Mouse (Mus musculus) embryo, embryonic 9.5 days (tissue): ENCODE measurements at regions not wholly inside any gene's neighbourhood (a gene's known extent, or its start where the extent isn't known, plus 50 kb on each side); places are given as distances from the start of the nearest gene placed in this dataset.

ENCODE experiments used
- DNase-seq: peaks from one replicate; pipeline ENCODE4 v3.0.0-alpha.2; 2017; ENCODE audit errors: extremely low spot score

DNA sequence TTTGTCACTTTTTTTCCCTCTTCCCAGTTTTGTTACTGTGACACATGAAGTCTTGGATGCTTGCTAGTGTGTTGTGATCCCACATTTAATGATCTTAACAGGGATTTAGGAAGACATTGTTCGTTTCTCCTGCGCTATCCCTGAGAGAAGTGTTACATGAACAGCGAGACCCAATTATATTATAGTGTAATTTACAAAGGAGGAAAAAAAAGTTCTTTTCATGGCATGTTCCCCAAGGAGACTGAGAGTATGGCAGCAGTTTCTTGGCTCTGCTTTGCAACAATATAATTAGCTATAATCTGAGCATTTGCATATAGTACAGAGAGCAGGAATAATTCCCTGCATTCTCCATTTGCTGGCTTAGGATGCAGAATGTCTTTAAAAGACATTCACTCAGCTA, 168.6 kb downstream of the Insc start:
- no peak for DNase-seq

DNA sequence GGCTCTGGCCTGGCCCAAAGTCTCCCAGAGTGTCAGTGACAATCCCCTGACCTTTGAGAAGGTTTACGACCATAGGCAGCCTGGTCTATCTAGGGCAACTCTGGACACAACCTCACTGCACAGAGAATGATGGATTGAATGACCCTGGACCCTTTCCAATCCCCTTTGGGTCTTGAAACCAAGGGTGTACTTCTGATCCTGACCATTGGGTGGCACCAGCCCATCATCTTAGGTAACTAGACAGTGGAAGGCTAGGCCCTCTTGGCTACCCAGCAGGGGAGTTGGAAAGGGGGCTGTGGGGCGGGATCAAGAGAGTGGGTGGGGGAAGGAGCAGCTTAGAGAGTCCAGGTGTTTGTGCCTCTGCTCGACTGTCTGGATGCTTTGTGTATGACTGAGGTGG, 178.7 kb downstream of the Insc start:
- peak; percentile 72 for DNase-seq

DNA sequence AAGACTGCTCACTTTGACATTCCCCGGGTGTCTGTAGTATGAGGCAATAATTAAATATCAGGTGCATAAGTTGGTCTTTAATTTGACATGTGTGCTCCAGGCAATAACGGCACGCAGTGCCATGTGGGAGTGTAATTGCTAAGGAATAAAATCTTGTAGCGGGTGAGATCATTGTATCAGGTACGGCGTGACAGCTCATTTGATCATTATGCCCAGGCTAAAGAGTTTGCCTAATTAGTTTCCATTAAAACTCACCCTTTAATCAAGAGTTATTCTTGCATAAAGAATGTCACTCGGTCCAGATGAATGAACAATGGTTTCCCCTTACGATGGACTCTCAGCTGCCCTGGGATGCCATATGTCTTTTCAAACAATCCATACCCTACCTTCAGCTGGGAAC, 190.4 kb downstream of the Insc start:
- no peak for DNase-seq

DNA sequence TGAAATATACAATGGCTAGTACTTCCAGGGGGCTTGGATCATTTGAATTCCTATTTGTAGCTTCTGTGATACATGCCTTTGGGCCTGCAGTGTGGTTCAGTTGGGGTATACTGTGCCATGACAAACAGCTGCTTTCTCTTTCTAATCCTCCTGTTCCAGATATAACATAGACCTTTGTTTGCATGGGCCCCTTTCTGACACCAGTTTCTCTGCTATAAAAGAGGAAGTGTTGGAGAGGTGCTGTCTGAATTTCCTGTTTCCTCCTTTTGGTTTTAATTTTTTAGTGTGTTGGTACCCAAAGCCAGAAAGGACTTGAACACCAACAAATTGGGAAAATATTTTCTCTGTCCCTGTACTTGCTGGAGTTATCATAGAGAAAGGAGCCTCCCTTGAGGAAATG, 207.3 kb downstream of the Insc start:
- DNase-seq: no peak

DNA sequence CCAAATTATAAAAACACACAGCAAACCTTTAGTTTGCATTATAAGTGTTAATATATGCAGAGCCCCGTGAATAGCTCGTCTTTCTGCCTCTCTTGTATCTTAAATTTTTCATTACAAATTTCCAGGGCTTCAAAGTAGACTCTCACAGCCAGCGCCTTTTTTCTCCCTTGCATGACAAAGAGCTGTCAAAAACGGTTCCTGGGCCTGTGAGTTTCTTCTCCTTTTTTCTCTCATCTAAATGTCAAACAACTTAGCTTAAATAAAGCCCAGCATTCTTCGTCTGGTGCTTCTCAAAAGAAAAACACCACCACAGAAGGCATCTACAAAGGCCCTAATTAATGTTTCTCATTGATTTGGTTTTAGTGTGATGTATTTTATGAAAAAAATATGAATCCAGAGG, 219.7 kb downstream of the Insc start:
- DNase-seq: no peak

DNA sequence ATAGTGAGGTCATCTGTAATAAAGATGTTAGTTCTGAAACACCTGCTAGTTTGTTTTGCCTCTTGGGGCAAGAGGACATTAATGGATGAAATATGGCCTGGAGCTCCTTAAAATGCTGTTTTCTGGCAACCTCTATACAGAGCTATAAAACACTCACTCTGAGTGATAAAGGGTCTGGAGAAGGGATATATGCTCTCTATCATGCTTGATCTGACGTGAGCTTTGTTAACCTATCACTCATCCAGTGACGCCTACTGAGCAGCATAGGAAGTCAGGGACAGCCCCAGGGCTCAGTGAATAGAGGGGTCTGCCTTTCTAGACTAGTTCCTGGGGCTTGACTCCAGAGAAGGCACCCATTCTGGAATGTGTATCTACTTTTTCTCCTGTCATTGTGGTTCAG, 222.4 kb downstream of the Insc start:
- no peak for DNase-seq

DNA sequence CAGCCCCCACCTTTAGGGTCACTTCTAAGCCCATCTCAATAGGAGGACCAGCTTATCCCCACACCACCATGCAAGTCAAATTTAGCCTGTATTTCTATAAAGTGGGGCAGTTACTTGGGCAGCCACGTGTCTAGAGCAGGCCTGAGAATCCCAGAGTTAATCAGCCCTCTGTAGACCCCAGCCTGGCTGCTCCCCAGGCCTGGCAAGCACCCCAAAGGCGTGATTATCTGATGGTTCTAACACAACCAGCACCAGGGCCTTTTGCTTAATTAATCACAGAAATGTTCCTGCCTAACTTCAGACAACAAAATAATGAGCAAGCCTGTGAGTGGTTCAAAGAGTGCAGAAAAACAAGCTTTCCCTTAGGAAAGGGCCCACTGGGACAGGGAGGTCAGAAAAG, 243.0 kb downstream of the Insc start:
- DNase-seq: no peak

DNA sequence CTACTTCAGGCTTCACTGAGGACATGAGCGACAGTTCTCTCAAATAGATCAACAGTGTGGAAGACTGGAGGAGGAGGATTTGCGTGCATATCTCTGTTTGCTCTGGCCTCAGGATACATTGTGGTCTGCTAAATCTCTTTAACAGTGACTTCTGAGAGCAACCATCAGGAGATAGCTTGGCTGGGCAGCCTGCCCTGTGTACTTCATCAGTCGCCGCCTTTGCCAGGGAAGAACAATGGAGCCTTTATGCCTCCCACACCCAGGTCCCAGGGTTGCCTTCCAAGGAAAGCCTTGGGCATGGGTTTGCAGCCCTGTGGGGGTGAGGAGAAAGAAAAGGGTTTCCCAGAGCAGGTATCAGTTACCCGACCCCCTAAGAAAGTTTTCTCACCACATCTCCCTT, 247.8 kb downstream of the Insc start:
- DNase-seq: peak; percentile 2

DNA sequence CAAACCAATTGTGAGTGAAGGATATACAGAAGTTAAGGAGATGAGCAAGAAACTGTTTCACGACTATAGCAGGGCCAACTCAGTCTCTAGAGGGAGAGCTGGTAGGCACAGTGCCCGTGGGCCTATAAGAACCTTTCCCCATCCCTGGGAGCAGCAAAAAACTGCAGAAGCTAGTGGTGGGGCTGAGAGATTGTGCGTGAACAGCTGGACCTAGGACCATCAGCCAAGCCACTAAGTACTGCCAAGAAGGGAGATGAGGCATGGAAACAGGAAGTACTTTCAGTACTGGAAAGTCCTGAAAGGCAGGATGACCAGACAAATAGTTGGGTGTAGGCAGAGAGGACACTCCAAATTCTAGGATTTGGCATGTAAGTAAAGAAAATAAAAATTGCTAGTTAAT, 248.9 kb downstream of the Insc start:
- DNase-seq: no peak

DNA sequence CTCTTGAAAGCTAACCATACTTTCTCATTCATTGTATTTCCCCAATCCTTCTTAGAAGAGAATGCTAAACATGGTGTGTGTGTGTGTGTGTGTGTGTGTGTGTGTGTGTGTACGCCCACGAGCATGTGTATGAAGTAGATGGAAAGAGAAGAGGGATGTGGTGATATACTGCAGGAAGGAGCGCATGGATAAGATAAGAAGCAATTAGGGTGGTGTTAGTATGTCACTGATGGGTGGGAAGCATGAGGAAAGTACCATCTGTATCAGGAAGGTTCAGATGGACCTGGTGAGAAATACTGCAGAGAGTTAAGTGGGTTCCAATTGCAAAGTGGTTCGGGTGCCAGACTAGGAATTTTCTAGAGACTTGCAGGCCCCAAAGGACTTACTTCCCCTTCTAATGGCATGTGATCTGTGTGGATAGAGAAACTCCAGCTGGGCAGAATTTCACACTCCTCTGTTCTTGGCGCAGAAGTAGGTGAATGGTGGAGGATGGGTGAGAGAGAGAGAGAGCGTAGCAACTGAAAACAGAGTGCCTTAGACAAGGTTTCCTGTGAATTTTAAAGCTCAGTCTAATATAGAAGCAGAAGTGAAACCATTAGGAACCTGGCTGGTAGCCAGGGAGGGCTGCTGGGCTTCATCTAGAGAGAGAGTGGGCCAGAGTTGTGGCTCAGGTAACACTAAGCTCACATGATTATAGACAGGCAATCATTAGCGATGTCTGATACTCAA, 257.5 kb downstream of the Insc start:
- no peak for DNase-seq

DNA sequence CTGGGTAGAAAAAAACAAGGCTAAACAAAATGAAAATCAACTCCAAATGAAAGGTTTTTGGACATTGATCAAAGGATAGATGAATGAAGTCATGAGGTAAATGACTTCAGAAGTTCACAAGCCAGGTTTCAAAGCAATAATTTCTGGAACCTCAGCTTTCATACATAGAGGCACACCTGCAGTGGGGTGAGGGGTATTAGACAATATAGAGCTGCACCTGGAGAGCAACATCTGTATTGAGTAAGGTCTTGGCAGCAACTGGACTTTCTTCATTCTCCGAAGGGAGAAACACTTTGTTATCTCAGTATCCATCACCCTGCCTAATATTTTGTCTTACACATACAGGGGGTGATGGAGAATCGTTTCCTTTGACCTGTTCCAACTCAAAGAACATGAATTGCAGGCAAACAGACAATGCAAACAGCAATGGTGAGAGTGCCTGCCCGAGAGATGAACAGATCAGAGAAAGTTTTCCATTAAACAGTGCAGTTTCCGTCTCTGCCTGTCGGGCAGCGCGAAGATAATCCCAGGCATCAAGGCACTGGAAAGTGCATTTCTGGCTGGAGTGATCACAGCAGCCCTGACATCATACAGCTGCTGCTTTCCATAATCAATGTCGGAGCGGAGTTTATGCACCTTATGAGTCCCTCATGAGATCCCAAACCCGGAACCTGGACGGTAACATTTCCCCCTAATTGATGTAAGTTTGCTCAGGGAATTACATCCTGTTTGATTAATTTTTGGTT, 270.9 kb downstream of the Insc start:
- no peak for DNase-seq

DNA sequence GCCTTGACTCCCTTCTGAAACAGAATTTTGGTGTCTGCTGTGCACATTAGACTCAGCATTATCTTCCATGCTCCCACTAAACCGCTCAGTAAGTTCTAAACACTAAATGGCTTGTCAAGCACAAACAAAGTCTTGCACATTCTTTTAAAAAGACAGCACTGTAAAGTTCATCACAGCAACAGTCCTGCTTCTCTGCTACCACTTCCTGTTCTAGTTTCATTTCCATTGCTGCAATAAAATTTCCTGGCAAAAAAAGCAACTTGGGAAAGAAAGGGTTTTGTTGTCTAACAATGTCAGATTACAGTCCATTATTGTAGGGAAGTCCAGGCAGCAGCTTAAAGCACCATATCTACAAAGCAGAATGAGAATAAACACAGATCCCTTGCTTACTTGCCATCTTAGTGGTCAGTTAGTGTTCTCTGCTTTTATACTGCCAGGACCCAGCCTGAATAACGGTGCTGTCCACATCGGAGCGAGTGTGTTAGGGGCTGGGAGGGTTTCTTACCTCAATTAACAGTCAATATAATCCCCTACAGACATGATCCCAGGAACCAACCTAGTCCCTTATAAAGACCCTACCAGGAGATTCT, 276.0 kb downstream of the Insc start:
- DNase-seq: no peak

DNA sequence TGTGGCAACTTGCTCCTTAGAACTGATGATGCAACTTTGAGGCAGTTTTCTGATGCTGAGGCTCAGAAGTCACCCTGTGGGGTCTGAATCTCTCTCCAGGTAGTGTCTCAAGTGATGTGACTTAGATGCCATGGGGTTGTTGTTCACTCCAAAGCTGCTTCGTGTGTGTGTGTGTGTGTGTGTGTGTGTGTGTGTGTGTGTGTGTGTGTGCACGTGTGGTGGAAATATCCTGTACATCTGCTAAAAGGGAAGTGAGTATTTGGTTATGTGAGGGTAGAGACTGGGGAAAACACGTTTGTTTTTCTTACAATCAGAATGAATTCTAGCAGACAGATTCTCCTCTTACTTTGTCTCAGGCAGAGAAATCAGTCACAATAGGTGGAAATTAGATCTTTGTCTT, 276.5 kb downstream of the Insc start:
- no peak for DNase-seq

DNA sequence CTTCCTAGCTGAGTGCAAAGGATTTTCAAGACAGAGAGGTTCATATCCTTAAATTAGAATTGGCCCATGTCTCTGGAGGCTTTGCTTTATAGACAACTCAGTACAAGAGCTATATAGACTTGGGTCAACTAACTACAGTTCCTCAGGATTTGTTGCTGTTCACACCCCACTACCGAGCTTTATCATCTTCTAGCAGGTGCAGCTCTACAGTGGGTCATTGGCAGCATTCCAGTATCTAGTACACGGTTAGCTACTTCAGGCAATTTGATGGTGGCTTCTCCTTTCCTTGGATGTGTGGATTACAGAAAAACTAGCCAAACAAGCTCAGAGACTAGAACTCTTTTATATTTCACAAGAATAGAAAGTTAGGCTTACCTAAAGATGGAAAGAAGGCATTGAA, 282.3 kb downstream of the Insc start:
- no peak for DNase-seq

DNA sequence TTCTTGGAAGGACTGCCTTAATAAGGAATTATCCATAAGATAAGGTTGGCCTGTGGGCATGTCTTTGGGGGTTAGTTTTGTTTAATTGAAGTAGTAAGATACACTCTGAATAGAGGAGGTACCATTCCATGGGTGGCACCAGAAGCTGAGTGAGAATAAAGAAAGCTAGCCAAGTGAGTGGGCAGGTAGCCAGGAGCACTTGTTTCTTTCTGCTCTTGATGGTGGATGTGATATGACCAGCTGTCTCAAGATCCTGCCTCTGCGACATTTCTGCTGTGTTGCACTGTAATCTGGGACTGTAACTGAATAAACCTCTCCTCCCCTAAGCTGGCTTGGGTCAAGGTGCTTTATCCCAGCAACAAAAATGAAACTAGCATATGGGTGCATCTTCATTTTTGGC, 284.2 kb downstream of the Insc start:
- DNase-seq: no peak

DNA sequence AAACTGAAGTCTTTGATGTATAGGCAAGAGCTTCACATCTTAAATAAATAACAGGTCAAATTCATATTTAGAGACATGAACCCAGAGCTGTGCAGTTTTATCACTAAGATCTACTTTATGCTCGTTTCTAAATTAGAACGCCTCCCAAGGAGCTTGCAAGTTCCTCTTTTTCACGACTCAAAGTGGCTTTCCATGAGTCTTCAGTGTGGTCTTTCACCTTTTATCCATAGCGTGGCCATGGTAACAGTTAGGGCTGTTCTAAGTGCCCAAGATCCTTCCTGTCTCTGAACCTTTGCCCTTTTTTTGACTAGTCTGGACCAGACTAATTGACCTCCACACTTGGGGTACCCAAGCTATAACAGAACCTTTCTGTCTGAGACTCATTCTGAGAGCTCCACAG, 290.5 kb downstream of the Insc start:
- no peak for DNase-seq

DNA sequence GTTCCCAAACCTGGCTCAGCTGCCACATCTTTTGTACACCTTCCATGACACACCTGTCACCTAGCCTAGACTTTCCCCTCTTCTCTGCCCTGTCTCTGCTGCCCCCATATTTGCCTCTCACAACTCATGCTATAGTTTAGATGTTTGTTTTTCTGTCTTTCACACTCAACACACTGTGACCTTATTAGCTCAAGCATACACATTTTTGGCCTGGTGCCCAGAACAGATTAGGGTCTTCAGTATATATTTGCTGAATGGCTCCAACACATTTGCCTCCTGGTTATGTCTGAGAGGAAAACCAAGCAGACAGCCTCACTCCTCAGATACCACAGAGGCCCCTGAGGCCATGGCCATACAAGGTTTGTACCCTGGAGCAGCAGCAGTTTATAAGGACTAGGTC, 312.0 kb downstream of the Insc start:
- no peak for DNase-seq

DNA sequence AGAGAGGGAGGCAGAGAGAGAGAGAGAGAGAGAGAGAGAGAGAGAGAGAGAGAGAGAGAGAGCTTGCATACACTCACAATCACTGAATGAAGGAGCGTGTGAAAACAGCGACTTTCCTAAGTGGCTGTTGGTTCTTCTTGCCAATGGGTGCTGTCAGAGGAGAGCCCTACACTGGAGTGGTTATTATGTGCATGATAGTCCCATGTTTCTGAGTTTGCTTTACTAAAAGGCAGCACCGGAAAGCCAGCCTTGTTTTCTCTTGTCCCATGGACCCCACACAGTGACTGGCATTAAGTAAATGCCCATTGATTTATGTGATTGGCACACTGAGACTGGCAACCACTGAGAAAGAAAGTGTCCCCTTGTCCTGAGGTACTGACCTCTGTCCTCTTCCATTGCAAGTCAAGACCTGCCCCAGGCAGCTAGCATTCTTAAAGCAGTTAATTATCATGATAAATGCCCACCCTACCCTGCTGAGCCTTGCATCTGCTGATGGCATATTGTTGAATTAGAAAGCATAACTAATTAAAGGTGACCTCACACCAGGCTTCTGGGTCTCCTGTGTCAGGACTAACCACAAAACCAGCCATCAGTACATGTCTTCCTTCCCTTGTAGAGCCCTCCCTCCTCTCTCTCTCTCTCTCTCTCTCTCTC, 313.6 kb downstream of the Insc start:
- DNase-seq: peak; percentile 42

DNA sequence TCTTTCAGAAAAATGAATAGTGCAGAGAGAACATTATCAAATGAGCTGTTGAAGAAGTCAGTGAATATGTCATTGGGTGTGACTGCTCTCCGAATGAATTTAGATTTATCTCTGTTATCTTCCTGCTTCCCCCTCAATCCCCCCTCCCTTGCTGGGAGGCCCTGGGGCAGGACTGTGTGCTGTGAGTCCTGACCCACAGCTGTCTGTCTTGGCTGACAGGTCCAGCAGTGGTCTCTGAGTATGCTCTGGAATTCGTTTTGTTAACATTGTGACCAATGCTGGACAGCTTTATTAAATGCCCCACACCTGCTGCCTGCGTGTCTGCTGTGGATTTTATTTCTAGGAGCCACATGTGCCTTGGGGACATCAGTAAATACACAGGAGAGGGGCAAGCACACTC, 314.2 kb downstream of the Insc start:
- DNase-seq: no peak

DNA sequence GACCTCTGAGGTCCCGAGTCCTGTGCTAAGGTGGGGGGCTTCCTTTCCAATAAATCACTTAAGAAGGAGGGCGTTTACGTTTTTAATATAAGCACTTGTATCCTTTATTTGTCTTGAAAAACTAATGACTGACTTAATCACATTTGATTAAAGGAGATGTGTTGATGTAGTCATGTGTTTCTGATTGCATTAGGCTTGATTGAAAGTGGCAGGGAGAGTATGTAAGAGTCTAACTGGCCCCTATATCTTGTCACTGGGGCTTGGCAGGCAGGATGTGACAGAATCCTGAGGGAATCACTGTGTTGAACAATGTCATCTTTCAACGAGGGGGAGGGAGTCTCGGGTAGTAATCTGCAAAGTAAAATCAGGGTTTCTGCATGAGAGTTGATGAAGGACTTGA, 316.7 kb downstream of the Insc start:
- DNase-seq: no peak

DNA sequence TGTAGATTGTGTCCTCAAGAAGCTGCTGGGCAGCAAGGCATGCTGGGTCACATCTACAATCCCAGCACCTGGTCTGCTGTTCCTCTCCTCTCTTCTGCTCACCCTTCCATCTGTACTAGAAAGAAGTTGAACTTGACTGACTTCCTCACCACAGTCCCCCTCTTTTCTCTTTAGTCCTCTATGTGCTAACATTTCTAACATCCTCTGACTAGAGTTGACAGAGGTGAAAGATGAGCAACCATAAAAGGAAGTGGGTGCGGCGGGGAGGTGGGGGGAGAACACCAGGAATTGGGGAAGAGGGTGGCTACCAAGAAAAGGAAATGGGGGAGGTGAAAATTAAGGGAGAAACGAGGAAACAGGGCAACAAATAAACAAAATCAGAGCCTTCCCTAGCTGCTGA, 319.3 kb downstream of the Insc start:
- DNase-seq: no peak

DNA sequence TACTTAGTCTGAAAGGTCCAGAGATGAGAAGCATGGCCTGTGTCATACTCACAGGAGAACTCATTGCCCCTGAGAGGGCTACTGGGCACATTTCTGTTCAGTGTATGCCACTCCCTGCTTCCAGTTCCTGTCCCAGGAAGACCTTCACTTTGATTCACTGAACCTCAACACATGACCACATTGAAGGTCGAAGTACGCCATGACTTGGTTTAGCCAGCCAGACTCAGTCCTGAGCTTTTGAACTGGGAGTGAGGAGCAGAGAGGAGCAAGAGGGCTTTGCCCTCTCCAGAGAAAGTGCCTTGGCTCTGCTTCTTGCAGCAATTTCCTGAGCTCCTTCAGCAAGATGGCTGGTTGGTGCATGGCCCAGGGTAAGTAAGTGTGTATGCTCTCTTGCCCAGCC, 324.1 kb downstream of the Insc start:
- DNase-seq: no peak

DNA sequence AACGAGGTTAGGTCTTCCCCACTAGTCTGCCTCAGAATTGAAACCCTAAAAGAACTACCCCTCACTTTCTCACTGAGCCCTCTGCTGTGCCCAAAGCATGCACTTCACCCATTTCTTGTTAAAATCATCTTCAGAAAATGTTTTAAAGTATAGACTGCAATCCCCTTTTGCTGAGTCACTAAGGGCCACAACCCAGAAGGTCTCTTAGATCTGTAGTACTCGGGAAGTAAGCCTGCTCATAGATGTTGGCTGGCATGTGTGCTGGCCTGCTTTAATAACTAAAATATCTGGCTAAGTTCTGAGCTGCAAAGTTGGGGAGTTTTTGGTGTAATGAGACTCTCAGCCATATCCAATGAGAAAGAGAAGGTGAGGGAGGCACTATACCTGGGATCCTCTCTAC, 329.9 kb downstream of the Insc start:
- DNase-seq: no peak
